Mouse (Mus musculus): ENCODE data around the gene Cux1.

DNA sequence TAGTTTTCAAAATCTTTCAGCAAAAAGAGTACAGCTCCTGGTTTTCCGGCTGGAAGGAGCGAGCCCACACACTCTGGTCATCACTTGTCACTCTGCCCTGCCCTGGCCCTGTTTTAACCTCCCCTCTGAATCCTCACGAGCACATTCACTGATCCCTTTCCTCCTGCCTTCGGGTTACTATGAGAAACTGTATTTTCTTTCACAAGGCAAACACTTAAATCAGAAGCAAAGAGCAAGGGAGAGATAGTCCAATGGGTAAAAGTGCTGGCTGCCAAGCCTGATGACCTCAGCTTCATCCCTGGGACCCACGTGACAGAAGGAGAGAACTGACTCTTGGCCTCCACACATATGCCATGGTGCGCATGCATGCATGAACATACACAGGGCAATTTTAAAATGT lies 94.0 kb downstream of the Cux1 start:
- TF ChIP-seq CTCF (IDR thresholded peaks at IDR 0.05): no peak
- no peak for TF ChIP-seq EP300 (IDR thresholded peaks at IDR 0.05; ENCODE audit: insufficient read depth, low read depth, low read length)
